Mouse (Mus musculus): ENCODE measurements around the gene Zfp977.
"Not testable (repeated sequence)": the region's sequence is repeated elsewhere in the genome, so short reads cannot be mapped to it uniquely, and the experiment has no call there.

- not testable (repeated sequence) for TF ChIP-seq CTCF, POLR2A (IDR thresholded peaks at IDR 0.05; ENCODE audit: insufficient read depth, low read depth, low read length)
Measured at GRCm38 (mm10) chr7:42595666-42596065, 3.3 kb upstream of the Zfp977 start.
